23 mouse cellular contexts compared by ENCODE assay signal in genomic region chr4:41401167-41401566, GRCm38 (mm10). TPM values are rescaled to one million over a fixed set of nuclear protein-coding genes. Genes with fewer than 3 reads are reported as not detected.
DNase-seq lines count a peak whose midpoint lies in the region; ATAC-seq and TF ChIP-seq lines count a peak whose summit lies in the region.
"Had no signal": no experiment of that assay in that cellular context is flagged by ENCODE, and none has a peak within 500 bp of the region (broad histone marks: within the 10 kb centered on the region; RNA-seq: fewer than 3 reads in every experiment).

No protein-coding gene starts in this region.

- no peaks in the 10 kb centered on the region for H3K4me1 ChIP-seq in intestine, embryonic 14.5 days (replicated peaks; ENCODE audit: control insufficient read depth, insufficient read depth, low read length)
- H3K4me1 ChIP-seq in intestine, embryonic 15.5 days (replicated peaks), result no peaks in the 10 kb centered on the region
- H3K4me1 ChIP-seq in MEL (ENCODE audit: control insufficient read depth in 1 of 2, insufficient read depth in 2 of 2, low read length in 2 of 2), result peaks cover 14 to 20% of the 10 kb centered on the region in 2 experiments

- H3K9me3 ChIP-seq in intestine, embryonic 14.5 days (ENCODE audit: control insufficient read depth, low read length), result no peaks in the 10 kb centered on the region
- H3K9me3 ChIP-seq in intestine, embryonic 15.5 days, result no peaks in the 10 kb centered on the region
- H3K9me3 ChIP-seq in MEL (replicated peaks; ENCODE audit: insufficient read depth, low read length), result no peaks in the 10 kb centered on the region
- H3K9me3 ChIP-seq: G1E had no signal

- peak; percentile 25 for DNase-seq in intestine, embryonic 14.5 days (ENCODE audit: low spot score)
- DNase-seq in MEL (ENCODE audit: low read depth, low spot score) (peak; percentile 38), MEL-GATA-1-ER (ENCODE audit: extremely low read depth, low read depth) (peak; percentile 4)
- no peak for DNase-seq in thymus, postnatal 0 days (ENCODE audit: low spot score)
- DNase-seq: adrenal gland, adult 2 months; adrenal gland, adult 8-10 months; adrenal gland, postnatal 10 days; adrenal gland, postnatal 14 days; adrenal gland, postnatal 25 days; adrenal gland, postnatal 36 days; B cell, adult 2 months; cerebellum, adult 11 months; cerebellum, adult 11-12 months; cerebellum, adult 18-20 months; cerebellum, adult 2 months; cerebellum, adult 8-10 months had no signal

- H3K4me2 ChIP-seq in intestine, embryonic 14.5 days (ENCODE audit: low read length), result no peak overlapping the region
- no peak overlapping the region for H3K4me2 ChIP-seq in intestine, embryonic 15.5 days (replicated peaks)

- TF ChIP-seq EP300 in MEL (IDR thresholded peaks at IDR 0.05; ENCODE audit: low read depth in 1 of 2, low read length in 2 of 2), result peak in 1 of 2 experiments; percentile 50; a peak in 2 of 4 replicates

- H3K36me3 ChIP-seq in intestine, embryonic 14.5 days (ENCODE audit: control insufficient read depth, insufficient read depth, low read length), result peaks cover 32% of the 10 kb centered on the region
- H3K36me3 ChIP-seq in intestine, embryonic 15.5 days, result peaks cover 9% of the 10 kb centered on the region; the same call in 1 of the 2 replicates
- peaks cover 2 to 20% of the 10 kb centered on the region in 2 experiments for H3K36me3 ChIP-seq in MEL (ENCODE audit: control insufficient read depth in 1 of 2, insufficient read depth in 2 of 2, low read length in 2 of 2)

- no peak for TF ChIP-seq RAD21 in MEL (IDR thresholded peaks at IDR 0.05; ENCODE audit: low read depth, low read length)

- ATAC-seq in intestine, embryonic 14.5 days (replicated peaks; ENCODE audit: low FRiP score, low TSS enrichment, low read depth), result no peak
- ATAC-seq in intestine, embryonic 15.5 days, result no peak
- ATAC-seq in frontal cortex, adult (ENCODE audit: low TSS enrichment), result no peak
- ATAC-seq: activated CD4-positive, CD25-positive, alpha-beta regulatory T cell, adult 4 months; CD4-positive, CD25-positive, alpha-beta regulatory T cell, adult 4 months; Patski had no signal

- no peak overlapping the region for H3K9ac ChIP-seq in intestine, embryonic 14.5 days (ENCODE audit: low read length)
- no peak overlapping the region for H3K9ac ChIP-seq in intestine, embryonic 15.5 days
- H3K9ac ChIP-seq in MEL (ENCODE audit: control insufficient read depth, low read depth, low read length, poor library complexity, severe bottlenecking), result no peak overlapping the region

- H3K79me2 ChIP-seq in MEL (ENCODE audit: control insufficient read depth, insufficient read depth, low read length, poor library complexity), result no peaks in the 10 kb centered on the region

- no peak overlapping the region for H3K4me3 ChIP-seq in intestine, embryonic 14.5 days (ENCODE audit: low read depth, low read length)
- H3K4me3 ChIP-seq in intestine, embryonic 15.5 days (replicated peaks), result no peak overlapping the region
- H3K4me3 ChIP-seq in MEL (ENCODE audit: control insufficient read depth in 1 of 2, insufficient read depth in 1 of 2, low read depth in 2 of 2, low read length in 2 of 2), result no peak overlapping the region

- no peak for TF ChIP-seq CTCF in MEL (IDR thresholded peaks at IDR 0.05 in 2 of 3, conservative IDR thresholded peaks at IDR 0.05 in 1 of 3; ENCODE audit: control insufficient read depth in 1 of 3, insufficient read depth in 1 of 3, low read depth in 2 of 3, low read length in 3 of 3, poor library complexity in 1 of 3, severe bottlenecking in 1 of 3)

- no peaks in the 10 kb centered on the region for H3K27me3 ChIP-seq in intestine, embryonic 14.5 days (replicated peaks; ENCODE audit: control insufficient read depth, insufficient read depth, low read length)
- no peaks in the 10 kb centered on the region for H3K27me3 ChIP-seq in intestine, embryonic 15.5 days (replicated peaks)
- no peaks in the 10 kb centered on the region for H3K27me3 ChIP-seq in MEL (ENCODE audit: control insufficient read depth in 1 of 2, insufficient read depth in 2 of 2, low read length in 2 of 2)
- H3K27me3 ChIP-seq: CH12.LX, Patski had no signal

- no peak for TF ChIP-seq POLR2A in MEL (IDR thresholded peaks at IDR 0.05; ENCODE audit: control insufficient read depth in 1 of 2, insufficient read depth in 1 of 2, low read depth in 1 of 2, low read length in 2 of 2, poor library complexity in 1 of 2)

- no peak overlapping the region for H3K27ac ChIP-seq in intestine, embryonic 14.5 days (ENCODE audit: low read depth)
- H3K27ac ChIP-seq in intestine, embryonic 15.5 days, result no peak overlapping the region
- H3K27ac ChIP-seq in MEL (ENCODE audit: control insufficient read depth, low read depth, low read length), result peak overlapping the region; percentile 62

TF ChIP-seq in MEL, 35 proteins besides CTCF, POLR2A, EP300 and RAD21:
- TF ChIP-seq SIN3A (IDR thresholded peaks at IDR 0.05; ENCODE audit: low read length) (no peak), ZMIZ1 (IDR thresholded peaks at IDR 0.05; ENCODE audit: low read depth, low read length) (no peak), USF2 (IDR thresholded peaks at IDR 0.05; ENCODE audit: borderline replicate concordance in 1 of 2, insufficient read depth in 1 of 2, low read depth in 1 of 2, low read length in 2 of 2) (no peak), NRF1 (IDR thresholded peaks at IDR 0.05; ENCODE audit: insufficient read depth, low read depth, low read length, poor library complexity, severe bottlenecking) (no peak), BHLHE40 (IDR thresholded peaks at IDR 0.05; ENCODE audit: borderline replicate concordance, low read depth, low read length) (no peak), ZC3H11A (IDR thresholded peaks at IDR 0.05; ENCODE audit: low read depth, low read length) (no peak), POLR2AphosphoS2 (IDR thresholded peaks at IDR 0.05; ENCODE audit: low read length) (no peak), TBP (IDR thresholded peaks at IDR 0.05; ENCODE audit: low read depth, low read length) (no peak), NELFE (IDR thresholded peaks at IDR 0.05; ENCODE audit: low read depth, low read length) (no peak), ELF1 (IDR thresholded peaks at IDR 0.05; ENCODE audit: low read depth, low read length) (no peak), TCF12 (IDR thresholded peaks at IDR 0.05; ENCODE audit: low read depth, low read length) (no peak), HCFC1 (IDR thresholded peaks at IDR 0.05; ENCODE audit: low read depth, low read length) (no peak), MEF2A (IDR thresholded peaks at IDR 0.05; ENCODE audit: extremely low read depth, insufficient replicate concordance, low read depth, low read length, poor library complexity, severe bottlenecking) (no peak), GATA1 (IDR thresholded peaks at IDR 0.05; ENCODE audit: low read depth, low read length) (peak; percentile 51; the same call in 1 of the 2 replicates), USF1 (IDR thresholded peaks at IDR 0.05; ENCODE audit: low read depth, low read length) (no peak), MAX (IDR thresholded peaks at IDR 0.05; ENCODE audit: low read length) (no peak), RCOR1 (IDR thresholded peaks at IDR 0.05; ENCODE audit: low read depth, low read length) (peak; percentile 15; the same call in 1 of the 2 replicates)

RNA-seq across cellular contexts. Expression of gene Ubap1, which starts 52.4 kb away (rescaled TPM):
- 50.5 and 54.8 TPM in 2 replicates for polyA plus RNA-seq in intestine, embryonic 14.5 days (2014; fragmentation: Nextera tagmentation; extraction: Ambion mirVana)
- polyA plus RNA-seq in intestine, embryonic 15.5 days (2015; fragmentation: Nextera tagmentation; extraction: Ambion mirVana), result 50.0 and 56.5 TPM in 2 replicates
- total RNA-seq in MEL (2012; rRNA removed), result 9.1 and 12.8 TPM in 2 replicates
- polyA plus RNA-seq in MEL (2012; ENCODE audit: insufficient read depth in 1 of 2, insufficient read length in 2 of 2, low read depth in 1 of 2, low replicate concordance in 2 of 2, missing spikeins in 1 of 2), result 10 to 100 TPM in 1 of 2 experiments, not detected in 1; 15.7 TPM
- 37.2 and 43.2 TPM in 2 replicates for polyA plus RNA-seq in thymus, postnatal 0 days (2015; fragmentation: Nextera tagmentation; extraction: Ambion mirVana)
